Mouse (Mus musculus) layer of hippocampus, adult 2 months (tissue): ENCODE measurements at regions not wholly inside any gene's neighbourhood (a gene's known extent, or its start where the extent isn't known, plus 50 kb on each side); places are given as distances from the start of the nearest gene placed in this dataset.

Source experiments
- DNase-seq, 2 experiments: peaks; one replicate each; pipeline ENCODE4 v3.0.0; 2022; ENCODE audit warnings: low spot score in 2 of 2
- H3K27ac ChIP-seq: fragments of 200-600 bp; 2 replicates; pipeline ENCODE4 v1.8.1; 2022
- H3K4me3 ChIP-seq: fragments of 200-600 bp; 2 replicates; pipeline ENCODE4 v1.8.1; 2022; ENCODE audit warnings: mild to moderate bottlenecking
- CTCF ChIP-seq: fragments of 200-600 bp; conservative IDR thresholded peaks from 2 replicates; pipeline ENCODE4 v1.8.1; 2022; ENCODE audit warnings: antibody characterized with exemption, mild to moderate bottlenecking, moderate library complexity

- TF ChIP-seq CTCF = no peak; the same call in 1 of the 2 replicates
- no peak overlapping the region for H3K4me3 ChIP-seq
- H3K27ac ChIP-seq = no peak overlapping the region
- DNase-seq = no peak
Measured at GRCm38 (mm10) chr4:11903861-11904260, 77.2 kb downstream of the Gm10604 start.

GRCm38 (mm10) chr4:11903401-11903800 lies 77.7 kb downstream of the Gm10604 start:
- no peak overlapping the region for H3K4me3 ChIP-seq
- no peak for TF ChIP-seq CTCF
- DNase-seq = no peak
- H3K27ac ChIP-seq = no peak overlapping the region

DNA sequence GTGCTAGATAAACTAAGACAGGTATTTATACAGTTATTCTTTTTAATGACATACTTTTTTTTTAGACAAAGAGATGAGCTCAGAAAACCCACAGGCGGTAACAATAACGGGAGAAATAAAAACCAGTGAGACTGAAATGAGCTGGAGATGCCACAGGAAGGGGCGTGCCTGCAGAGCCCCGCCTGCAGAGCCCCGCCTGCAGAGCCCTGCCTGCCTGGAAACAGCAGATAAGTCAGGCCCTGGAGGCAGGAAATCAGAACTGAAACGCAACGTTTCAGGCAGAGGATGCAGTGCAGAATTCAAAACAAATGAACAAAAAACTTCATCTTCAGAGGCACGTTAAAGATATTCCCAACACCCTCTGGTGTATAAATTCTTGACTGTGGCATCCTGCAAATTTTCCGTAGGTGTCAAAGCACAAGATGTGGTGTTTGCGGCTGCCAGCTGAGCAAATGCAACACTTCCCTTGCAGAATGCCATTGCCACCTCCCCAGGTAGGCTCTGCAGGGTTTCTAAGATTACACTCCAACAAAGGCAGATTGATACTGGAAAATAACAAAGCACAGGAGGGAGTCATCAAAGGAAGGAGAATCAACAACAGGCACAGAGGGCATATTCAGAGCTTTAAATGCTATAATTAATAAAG lies 81.0 kb downstream of the Gm10604 start:
- Histone ChIP-seq H3K27ac (no peak overlapping the region), H3K4me3 (no peak overlapping the region)
- DNase-seq = no peak
- TF ChIP-seq CTCF = 0 out of 2 replicates have a peak, but pooled peaks have one; percentile 8

- no peak for TF ChIP-seq CTCF
- DNase-seq = no peak
- no peak overlapping the region for H3K27ac ChIP-seq
Measured at GRCm38 (mm10) chr4:11897231-11897630, 83.8 kb downstream of the Gm10604 start.

DNA sequence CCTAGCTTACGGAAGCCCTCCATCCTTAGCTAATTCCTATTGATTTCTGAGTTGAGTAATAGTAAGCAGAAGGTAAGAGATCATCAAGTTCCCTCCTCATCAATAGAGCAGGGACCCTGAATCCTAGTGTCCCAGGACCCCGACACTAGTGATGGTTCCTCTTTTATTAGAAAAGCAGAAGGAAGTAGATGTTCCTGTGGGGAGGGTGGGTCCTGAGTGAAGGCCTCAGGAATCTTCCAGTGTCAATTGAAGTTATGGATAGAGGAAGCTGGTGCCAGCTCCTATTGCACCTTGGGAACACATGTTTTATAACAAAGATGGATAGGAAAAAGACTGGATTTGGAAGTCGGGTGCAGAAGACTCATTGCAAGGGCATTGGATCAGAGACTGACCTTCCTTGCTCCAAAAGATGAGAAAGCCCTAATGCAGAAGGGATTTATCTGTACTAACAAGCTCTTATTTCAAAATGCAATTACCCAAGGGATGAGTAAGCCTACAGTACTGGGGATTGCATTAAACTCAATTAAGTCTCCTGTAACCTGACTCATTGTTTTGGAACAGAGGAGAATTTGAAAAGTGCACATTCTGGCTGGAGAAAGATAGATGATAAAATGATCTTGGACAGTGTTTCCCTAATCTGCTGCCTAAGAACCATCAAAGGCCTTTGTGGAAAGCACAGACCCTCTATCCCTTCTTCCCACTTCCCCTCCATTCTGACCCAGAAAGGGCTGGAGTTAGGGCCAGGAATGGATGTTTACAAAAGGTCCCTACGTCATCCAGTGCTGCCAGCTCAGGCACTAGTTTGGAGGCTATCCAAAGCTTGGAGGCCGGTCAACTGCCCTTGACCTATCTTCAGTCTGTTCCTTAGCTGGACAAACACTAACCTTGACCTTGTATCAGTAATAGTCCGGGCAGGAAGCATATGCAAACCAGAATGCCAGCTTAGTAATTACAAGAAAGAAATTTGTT lies 84.9 kb downstream of the Gm10604 start:
- DNase-seq = no peak

More at GRCm38 (mm10) chr4:11897231-11897630, 83.8 kb downstream of the Gm10604 start:
- no peak overlapping the region for H3K4me3 ChIP-seq

DNA sequence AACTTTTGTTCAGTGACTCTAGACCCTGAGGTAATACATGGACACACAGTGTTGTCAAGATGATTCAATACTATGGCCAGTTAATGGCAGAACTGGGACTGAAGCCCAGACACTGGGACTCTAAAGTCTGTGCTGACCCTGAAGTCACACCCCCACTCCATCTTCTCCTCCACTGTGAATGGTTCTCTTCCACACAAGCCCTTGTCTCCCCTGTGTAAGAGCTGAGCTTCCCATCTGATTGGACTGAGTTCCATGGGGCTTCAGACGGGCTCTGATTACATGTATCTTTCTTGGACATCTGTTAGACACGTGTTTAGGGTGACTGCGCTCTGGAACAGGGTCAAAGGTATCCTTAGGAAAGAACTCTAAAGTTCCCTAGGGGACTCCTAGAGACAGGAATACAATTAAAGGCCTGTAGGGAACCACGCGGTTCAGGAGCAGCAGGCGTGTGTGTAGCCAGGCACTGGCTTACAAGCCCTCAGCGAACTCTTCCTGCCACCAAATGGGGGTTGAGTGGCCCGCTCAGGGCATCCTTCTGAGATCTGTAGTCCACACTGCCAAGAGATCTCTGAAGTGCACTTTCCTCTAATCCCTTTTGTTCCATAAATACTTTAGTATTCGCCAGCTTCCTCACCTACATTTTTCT lies 87.4 kb downstream of the Gm10604 start:
- TF ChIP-seq CTCF = no peak
- Histone ChIP-seq H3K4me3 (no peak overlapping the region), H3K27ac (no peak overlapping the region)
- DNase-seq = no peak

More for the DNA sequence above, 84.9 kb downstream of the Gm10604 start:
- Histone ChIP-seq H3K4me3 (no peak overlapping the region), H3K27ac (0 out of 2 replicates have a peak overlapping the region, but pooled peaks have one; percentile 33)
- TF ChIP-seq CTCF = no peak

GRCm38 (mm10) chr4:11889039-11889600 lies 91.9 kb downstream of the Gm10604 start:
- no peak for TF ChIP-seq CTCF
- Histone ChIP-seq H3K4me3 (no peak overlapping the region), H3K27ac (no peak overlapping the region)
- peak; percentile 53 to 60 for DNase-seq

DNA sequence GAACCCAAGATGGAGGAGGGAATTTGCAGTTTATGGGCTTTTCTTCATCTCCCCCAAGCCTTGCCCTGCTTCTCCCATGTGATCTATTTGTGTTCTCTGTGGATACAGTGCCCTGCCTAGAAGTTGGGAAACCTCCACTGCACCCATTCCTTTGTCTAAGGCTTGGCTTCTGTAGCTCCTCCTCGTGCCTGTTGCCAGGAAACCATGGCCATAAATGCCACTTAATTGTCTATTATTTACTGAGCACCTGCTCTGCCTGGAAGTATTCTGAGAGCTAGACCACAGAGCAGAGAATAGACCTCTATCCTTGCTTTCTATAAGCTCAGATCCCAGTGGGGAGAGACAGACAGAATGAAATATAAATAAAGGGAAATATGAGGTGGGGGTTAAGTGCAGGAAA lies 93.7 kb downstream of the Gm10604 start:
- DNase-seq = no peak
- Histone ChIP-seq H3K27ac (no peak overlapping the region), H3K4me3 (no peak overlapping the region)
- TF ChIP-seq CTCF = no peak

DNA sequence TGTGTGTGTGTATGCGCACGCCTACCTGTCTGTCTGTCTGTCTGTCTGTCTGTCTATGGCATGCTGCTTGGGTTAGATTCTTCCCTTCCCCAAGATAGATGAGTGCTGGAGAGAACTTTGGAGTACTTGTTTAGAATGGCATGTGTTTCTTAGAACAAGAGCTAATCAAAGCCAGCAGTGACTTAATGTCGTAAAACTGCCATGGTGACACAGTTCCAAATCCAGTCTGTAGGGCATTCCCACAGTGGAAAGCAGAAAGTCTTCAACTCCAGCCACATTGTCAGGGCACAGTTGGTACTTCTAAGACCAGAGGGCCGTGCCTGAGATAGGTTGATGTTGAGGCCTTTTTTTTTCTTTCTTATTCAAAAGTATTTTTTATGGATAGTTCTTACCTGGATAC lies 95.6 kb downstream of the Gm10604 start:
- no peak; the same call in 1 of the 2 replicates for TF ChIP-seq CTCF
- DNase-seq = no peak

GRCm38 (mm10) chr4:11884818-11885217 lies 96.2 kb downstream of the Gm10604 start:
- H3K27ac ChIP-seq = no peak overlapping the region
- TF ChIP-seq CTCF = no peak
- no peak for DNase-seq
- no peak overlapping the region for H3K4me3 ChIP-seq

More for the DNA sequence above, 95.6 kb downstream of the Gm10604 start:
- Histone ChIP-seq H3K27ac (no peak overlapping the region), H3K4me3 (no peak overlapping the region)

DNA sequence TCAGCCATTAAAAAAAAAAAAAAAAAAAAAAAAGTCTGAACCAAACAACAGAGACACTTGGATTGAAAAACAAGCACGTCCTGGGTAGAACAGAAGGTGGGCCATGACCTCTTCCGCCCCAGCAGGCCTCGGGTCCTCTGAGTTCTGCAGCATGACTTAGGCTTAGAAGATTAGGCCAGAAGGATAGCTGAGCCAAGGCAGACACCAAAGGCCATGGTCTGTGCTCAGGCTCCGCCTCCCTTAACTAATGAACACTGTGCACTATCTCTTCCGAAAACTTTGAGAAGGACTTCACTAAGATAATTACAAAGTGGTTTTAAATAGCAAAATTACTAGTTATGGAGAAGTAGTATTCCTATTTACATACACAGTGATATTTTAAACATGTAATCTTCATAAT lies 97.8 kb downstream of the Gm10604 start:
- no peak for TF ChIP-seq CTCF
- Histone ChIP-seq H3K27ac (no peak overlapping the region), H3K4me3 (no peak overlapping the region)
- DNase-seq = no peak

DNA sequence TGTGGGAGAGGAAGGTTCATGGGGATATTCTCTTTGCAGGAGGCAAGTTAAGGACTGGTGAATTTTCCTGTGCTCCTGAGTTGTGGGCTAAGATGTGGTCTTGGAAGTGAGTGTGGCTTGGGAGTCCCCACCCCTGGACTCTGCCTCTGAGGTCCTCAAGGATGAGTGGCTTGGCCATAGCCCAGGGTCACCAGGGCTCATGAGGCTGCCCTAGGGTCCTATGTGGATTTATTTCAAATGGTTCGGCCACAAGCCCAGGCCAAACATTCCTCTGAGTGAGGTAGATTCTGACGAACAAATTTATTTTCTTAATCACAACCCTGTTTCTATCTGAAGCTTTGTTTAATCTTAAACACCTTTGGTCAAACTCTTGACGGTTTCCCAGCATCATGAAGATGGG lies 98.4 kb downstream of the Gm10604 start:
- no peak for TF ChIP-seq CTCF
- no peak for DNase-seq
- no peak overlapping the region for H3K27ac ChIP-seq
- H3K4me3 ChIP-seq = no peak overlapping the region

DNA sequence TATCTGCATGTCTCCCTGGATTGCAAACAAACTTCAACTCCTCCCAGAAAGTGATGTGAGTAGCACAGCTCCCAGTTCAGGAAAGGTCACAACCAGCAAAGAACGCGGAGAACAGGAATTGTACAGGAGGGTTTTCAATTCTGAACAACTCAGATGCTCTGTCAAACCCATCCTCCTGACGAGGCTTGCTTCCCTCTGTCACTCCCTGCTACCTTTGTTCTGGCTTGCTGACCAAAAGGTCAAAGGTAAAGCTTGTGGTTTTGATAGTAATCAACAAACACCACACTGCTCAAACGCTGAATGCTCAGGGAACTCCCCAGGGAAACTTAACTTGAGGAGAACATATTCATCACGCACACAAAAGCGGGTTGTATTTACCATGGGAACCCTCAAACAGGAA lies 102.4 kb downstream of the Gm10604 start:
- no peak for DNase-seq
- H3K4me3 ChIP-seq = no peak overlapping the region

More for the DNA sequence above, 102.4 kb downstream of the Gm10604 start:
- H3K27ac ChIP-seq = no peak overlapping the region
- no peak for TF ChIP-seq CTCF
